Mouse (Mus musculus): ENCODE results near the gene Slc24a5.

The Slc24a5 gene

GRCm38 (mm10) chr2:125067894-125068293 lies at the start of gene Slc24a5:
Gene Slc24a5, plus strand, starts transcription at chr2:125068124.
- ChIA-PET CTCF (no interaction called here), POLR2A (interaction anchor here in 2 of 4 experiments (0.8 to 0.9 kb wide), 2 partner anchors 56 to 427 kb away, joined by 3 to 7 read pairs; partner anchors contain the start of gene Myef2 (in 1 of the 2))

- ChIA-PET CTCF (no interaction called here), POLR2A (no interaction called here)
Observed at GRCm38 (mm10) chr2:125024386-125024785, 43.5 kb upstream of the Slc24a5 start.

- CTCF ChIA-PET: no interaction called here
Observed at GRCm38 (mm10) chr2:125026358-125027000, 41.4 kb upstream of the Slc24a5 start.

GRCm38 (mm10) chr2:125030591-125030990 lies 37.3 kb upstream of the Slc24a5 start:
- CTCF ChIA-PET: no interaction called here

More at GRCm38 (mm10) chr2:125026358-125027000, 41.4 kb upstream of the Slc24a5 start:
- POLR2A ChIA-PET: no interaction called here

GRCm38 (mm10) chr2:125031111-125031510 lies 36.8 kb upstream of the Slc24a5 start:
- ChIA-PET CTCF (interaction anchor here in 1 of 4 experiments (0.6 kb wide), 1 partner anchor 930 kb away, joined by 3 read pairs; no protein-coding TSS in a partner anchor), POLR2A (no interaction called here)

More at GRCm38 (mm10) chr2:125030591-125030990, 37.3 kb upstream of the Slc24a5 start:
- POLR2A ChIA-PET: interaction anchor here in 1 of 4 experiments (0.5 to 0.6 kb wide), 2 partner anchors 35 to 422 kb away, joined by 4 to 5 read pairs; no protein-coding TSS in a partner anchor

GRCm38 (mm10) chr2:125031562-125032257 lies 36.2 kb upstream of the Slc24a5 start:
- POLR2A ChIA-PET: no interaction called here
- CTCF ChIA-PET: interaction anchor here in 1 of 4 experiments (0.6 kb wide), 1 partner anchor 930 kb away, joined by 3 read pairs; no protein-coding TSS in a partner anchor

- ChIA-PET CTCF (no interaction called here), POLR2A (no interaction called here)
Observed at GRCm38 (mm10) chr2:125032258-125032973, 35.5 kb upstream of the Slc24a5 start.

GRCm38 (mm10) chr2:125033042-125033743 lies 34.7 kb upstream of the Slc24a5 start:
- ChIA-PET CTCF (no interaction called here), POLR2A (no interaction called here)

- CTCF ChIA-PET: interaction anchor here in 3 of 4 experiments (0.6 to 1.6 kb wide), 6 partner anchors 88 to 342 kb away, joined by 3 to 5 read pairs (median 3); no protein-coding TSS in a partner anchor
Observed at GRCm38 (mm10) chr2:125055316-125055903, 12.5 kb upstream of the Slc24a5 start.

GRCm38 (mm10) chr2:125057250-125057815 lies 10.6 kb upstream of the Slc24a5 start:
- ChIA-PET CTCF (interaction anchor here in 3 of 4 experiments (0.7 to 2.0 kb wide), 3 partner anchors 132 to 133 kb away, joined by 3 to 8 read pairs (median 5); no protein-coding TSS in a partner anchor), POLR2A (interaction anchor here in 2 of 4 experiments (0.7 to 1.2 kb wide), 3 partner anchors 9 to 65 kb away, joined by 3 to 4 read pairs (median 3); no protein-coding TSS in a partner anchor)

More at GRCm38 (mm10) chr2:125055316-125055903, 12.5 kb upstream of the Slc24a5 start:
- POLR2A ChIA-PET: interaction anchor here in 1 of 4 experiments (0.8 kb wide), 1 partner anchor 192 kb away, joined by 3 read pairs; the partner anchor contains the start of gene Dut

- POLR2A ChIA-PET: no interaction called here
- CTCF ChIA-PET: interaction anchor here in 2 of 4 experiments (0.6 kb wide), 2 partner anchors 8 to 165 kb away, joined by 3 to 7 read pairs; no protein-coding TSS in a partner anchor
Observed at GRCm38 (mm10) chr2:125061451-125061850, 6.5 kb upstream of the Slc24a5 start.

- ChIA-PET CTCF (interaction anchor here in 3 of 4 experiments (0.5 to 0.6 kb wide), 3 partner anchors 10 to 203 kb away, joined by 3 to 6 read pairs (median 3); no protein-coding TSS in a partner anchor), POLR2A (no interaction called here)
Observed at GRCm38 (mm10) chr2:125062944-125063343, 5.0 kb upstream of the Slc24a5 start.

- CTCF ChIA-PET: no interaction called here
- POLR2A ChIA-PET: interaction anchor here in 2 of 4 experiments (0.6 to 1.1 kb wide), 4 partner anchors 11 to 1556 kb away, joined by 3 to 7 read pairs (median 5); no protein-coding TSS in a partner anchor
Observed at GRCm38 (mm10) chr2:125067373-125067772, 551 bp upstream of the Slc24a5 start.

GRCm38 (mm10) chr2:125068696-125069095 lies 772 bp downstream of the Slc24a5 start:
- POLR2A ChIA-PET: interaction anchor here in 3 of 4 experiments (0.7 to 1.0 kb wide), 5 partner anchors 16 to 772 kb away, joined by 3 read pairs; partner anchors contain the start of gene Myef2 (in 2 of the 3)
- CTCF ChIA-PET: interaction anchor here in 1 of 4 experiments (0.6 kb wide), 1 partner anchor 1441 kb away, joined by 3 read pairs; no protein-coding TSS in a partner anchor

- CTCF ChIA-PET: no interaction called here
- POLR2A ChIA-PET: interaction anchor here in 1 of 4 experiments (0.6 kb wide), 1 partner anchor 177 kb away, joined by 7 read pairs; no protein-coding TSS in a partner anchor
Observed at GRCm38 (mm10) chr2:125073056-125073780, 5.3 kb downstream of the Slc24a5 start.

GRCm38 (mm10) chr2:125083879-125084278 lies 16.0 kb downstream of the Slc24a5 start:
- ChIA-PET CTCF (interaction anchor here in 1 of 4 experiments (0.6 kb wide), 1 partner anchor 60 kb away, joined by 3 read pairs; no protein-coding TSS in a partner anchor), POLR2A (interaction anchor here in 2 of 4 experiments (0.9 to 2.5 kb wide), 6 partner anchors 9 to 40 kb away, joined by 3 to 9 read pairs (median 4); no protein-coding TSS in a partner anchor)

Measured in embryonic stem cell, embryonic (primary cell).